Mouse (Mus musculus) ES-E14 (cell line): ENCODE data around the gene Olfr694.

ENCODE experiments used
- HCFC1 ChIP-seq: IDR thresholded peaks from 2 replicates; pipeline ENCODE4 v1.6.1; 2012; ENCODE audit warnings: low read length, inconsistent platforms, borderline replicate concordance; ENCODE audit not compliant: insufficient read depth
- MAFK ChIP-seq: IDR thresholded peaks from 2 replicates; pipeline ENCODE4 v1.6.1; 2014; ENCODE audit warnings: mild to moderate bottlenecking, low read depth, low read length, inconsistent platforms; ENCODE audit not compliant: insufficient read depth
- ZC3H11A ChIP-seq: IDR thresholded peaks from 2 replicates; pipeline ENCODE4 v1.6.1; 2012; ENCODE audit warnings: low read depth, mild to moderate bottlenecking, inconsistent platforms, low read length, borderline replicate concordance
- ZNF384 ChIP-seq: IDR thresholded peaks from 2 replicates; pipeline ENCODE4 v1.6.1; 2012; ENCODE audit warnings: low read depth, low read length, inconsistent platforms

GRCm38 (mm10) chr7:106696891-106697290, 5.3 kb upstream of the Olfr694 start:
- TF ChIP-seq HCFC1 (no peak), MAFK (no peak), ZC3H11A (no peak), ZNF384 (no peak)
